In the genomic region with DNA sequence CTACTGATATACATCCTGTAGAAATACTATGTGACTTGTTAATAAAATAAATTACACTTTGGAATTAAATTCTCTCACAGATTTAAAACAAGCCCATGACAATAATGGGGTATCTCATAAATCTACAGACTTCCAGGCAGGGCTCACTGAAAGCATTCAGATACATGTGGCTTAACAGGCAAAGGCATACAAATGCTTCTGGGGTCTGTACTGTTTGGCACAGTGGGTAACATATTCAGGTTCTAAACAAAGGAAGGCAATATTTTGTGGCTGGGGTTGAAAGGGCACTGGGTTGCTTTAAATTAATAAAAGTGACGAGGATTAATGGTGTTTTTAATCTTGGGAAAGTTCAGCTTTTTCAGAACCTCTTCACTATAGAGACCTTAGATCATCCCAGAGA, we compare ENCODE assay signal across 13 mouse cellular contexts.
"Had no signal": no experiment of that assay in that cellular context is flagged by ENCODE, and none has a peak within 500 bp of the region (broad histone marks: within the 10 kb centered on the region; RNA-seq: fewer than 3 reads in every experiment).

No protein-coding gene starts in this region.

- H3K27me3 ChIP-seq: neural tube, embryonic 13.5 days; stomach, embryonic 15.5 days had no signal

- H3K9me3 ChIP-seq: neural tube, embryonic 13.5 days; stomach, embryonic 15.5 days had no signal

- H3K4me3 ChIP-seq: neural tube, embryonic 13.5 days; stomach, embryonic 15.5 days had no signal

- H3K4me1 ChIP-seq: stomach, embryonic 15.5 days had no signal

- H3K9ac ChIP-seq: neural tube, embryonic 13.5 days; stomach, embryonic 15.5 days had no signal

- DNase-seq: right cerebral cortex, adult 18-20 months; right cerebral cortex, postnatal 14 days; right cerebral cortex, postnatal 25 days; right cerebral cortex, postnatal 4 days; spleen, adult 18-20 months; thymus, adult 18-20 months; thymus, adult 2 months; thymus, postnatal 25 days; thymus, postnatal 36 days; thymus, postnatal 4 days had no signal

- H3K4me2 ChIP-seq: neural tube, embryonic 13.5 days; stomach, embryonic 15.5 days had no signal

- H3K27ac ChIP-seq: neural tube, embryonic 13.5 days; stomach, embryonic 15.5 days; stomach, postnatal 0 days had no signal

- H3K36me3 ChIP-seq: neural tube, embryonic 13.5 days; stomach, embryonic 15.5 days had no signal
